Mouse (Mus musculus) brain, embryonic 14.5 days (tissue): ENCODE data around the gene Prm1.

Experiments used
- CTCF ChIP-seq: fragments of 200-500 bp; IDR thresholded peaks from 2 replicates; pipeline ENCODE4 v1.5.1; 2012; ENCODE audit warnings: inconsistent platforms, mild to moderate bottlenecking, moderate library complexity, borderline replicate concordance; ENCODE audit not compliant: insufficient read depth, insufficient read length; ENCODE audit errors: extremely low read depth
- POLR2A ChIP-seq: fragments of 200-500 bp; IDR thresholded peaks from 2 replicates; pipeline ENCODE4 v1.6.1; 2012; ENCODE audit warnings: mild to moderate bottlenecking, inconsistent platforms, borderline replicate concordance; ENCODE audit not compliant: poor library complexity, insufficient read depth, insufficient read length, severe bottlenecking; ENCODE audit errors: extremely low read depth

GRCm38 (mm10) chr16:10819966-10820365 is 14.3 kb upstream of the Prm1 start:
- TF ChIP-seq CTCF: no peak
- no peak for TF ChIP-seq POLR2A
